ENCODE assay signal across 15 mouse cellular contexts in genomic region chr7:70952318-70952959, GRCm38 (mm10).
DNase-seq lines count a peak whose midpoint lies in the region; ATAC-seq and TF ChIP-seq lines count a peak whose summit lies in the region.
"Had no signal": no experiment of that assay in that cellular context is flagged by ENCODE, and none has a peak within 500 bp of the region (broad histone marks: within the 10 kb centered on the region; RNA-seq: fewer than 3 reads in every experiment).

No protein-coding gene starts in this region.

- DNase-seq in heart, postnatal 10 days = peak; percentile 3 to 8
- DNase-seq in heart, postnatal 36 days = no peak
- no peak for DNase-seq in lung, postnatal 14 days
- peak; percentile 73 for DNase-seq in NIH3T3 (ENCODE audit: low read depth)
- peak; percentile 73 for DNase-seq in brain, embryonic 14.5 days (ENCODE audit: low read depth)
- no peak for DNase-seq in layer of hippocampus, adult 11-12 months (ENCODE audit: low spot score)
- DNase-seq in frontal cortex, postnatal 25 days (ENCODE audit: low spot score in 2 of 2) = no peak
- DNase-seq: adrenal gland, adult 8-10 months; heart, postnatal 14 days; kidney, adult 11 months; liver, postnatal 0 days had no signal

- H3K27me3 ChIP-seq in lung, embryonic 16.5 days (ENCODE audit: control insufficient read depth, insufficient read depth, low read depth, low read length) = no peaks in the 10 kb centered on the region
- H3K27me3 ChIP-seq: embryonic facial prominence, embryonic 12.5 days; neural tube, embryonic 12.5 days had no signal

- no peak overlapping the region for H3K4me2 ChIP-seq in lung, embryonic 16.5 days (ENCODE audit: low read depth, low read length)
- H3K4me2 ChIP-seq: embryonic facial prominence, embryonic 12.5 days; limb, embryonic 13.5 days; neural tube, embryonic 12.5 days had no signal

- intact Hi-C loops in heart, postnatal 10 days (cut with DNase I) = no loop called here
- intact Hi-C loops in heart, postnatal 36 days (cut with DNase I) = no loop called here

- no peak for TF ChIP-seq POLR2A in brain, embryonic 14.5 days (IDR thresholded peaks at IDR 0.05; ENCODE audit: borderline replicate concordance, extremely low read depth, insufficient read depth, insufficient read length, poor library complexity, severe bottlenecking)

- peak; percentile 51; the same call in 1 of the 2 replicates for ATAC-seq in lung, embryonic 16.5 days (ENCODE audit: low read depth)
- ATAC-seq: liver, postnatal 0 days had no signal

- H3K9ac ChIP-seq in lung, embryonic 16.5 days (ENCODE audit: low read length) = no peak overlapping the region
- H3K9ac ChIP-seq: embryonic facial prominence, embryonic 12.5 days; limb, embryonic 13.5 days; liver, postnatal 0 days; neural tube, embryonic 12.5 days had no signal

- no peak for TF ChIP-seq CTCF in brain, embryonic 14.5 days (IDR thresholded peaks at IDR 0.05; ENCODE audit: borderline replicate concordance, extremely low read depth, insufficient read depth, insufficient read length)

- H3K9me3 ChIP-seq in lung, embryonic 16.5 days (ENCODE audit: control insufficient read depth, low read length) = no peaks in the 10 kb centered on the region
- H3K9me3 ChIP-seq: embryonic facial prominence, embryonic 12.5 days; limb, embryonic 13.5 days; neural tube, embryonic 12.5 days had no signal

- peaks cover 8% of the 10 kb centered on the region for H3K4me1 ChIP-seq in lung, embryonic 16.5 days (replicated peaks; ENCODE audit: control insufficient read depth, insufficient read depth, low read length)
- H3K4me1 ChIP-seq: embryonic facial prominence, embryonic 12.5 days; neural tube, embryonic 12.5 days had no signal

- no peak overlapping the region for H3K27ac ChIP-seq in lung, embryonic 16.5 days (ENCODE audit: low read length)
- H3K27ac ChIP-seq: embryonic facial prominence, embryonic 12.5 days; limb, embryonic 13.5 days; neural tube, embryonic 12.5 days had no signal

- WGBS in lung, embryonic 16.5 days = 62% methylated on average over 4 of the region's 4 CpGs

- no peaks in the 10 kb centered on the region for H3K36me3 ChIP-seq in lung, embryonic 16.5 days (ENCODE audit: control insufficient read depth, insufficient read depth, low read length)
- H3K36me3 ChIP-seq: embryonic facial prominence, embryonic 12.5 days; limb, embryonic 13.5 days; neural tube, embryonic 12.5 days had no signal

- no peak overlapping the region for H3K4me3 ChIP-seq in lung, embryonic 16.5 days (ENCODE audit: low read length)
- H3K4me3 ChIP-seq: embryonic facial prominence, embryonic 12.5 days; limb, embryonic 13.5 days; neural tube, embryonic 12.5 days had no signal

Comparison
In these comparisons a context has a peak if more than half of its experiments do, and no peak if none do; other contexts are left out.
1. DNase-seq: peak in heart, postnatal 10 days (2 of 2), NIH3T3 (single experiment) and brain, embryonic 14.5 days (single experiment); none in heart, postnatal 36 days (0 of 2), lung, postnatal 14 days (single experiment), layer of hippocampus, adult 11-12 months (single experiment) and frontal cortex, postnatal 25 days (0 of 2).